Mouse (Mus musculus): ENCODE results near the gene Gm20708. TPM values are rescaled to one million over a fixed set of nuclear protein-coding genes. Genes with fewer than 3 reads are reported as not detected.

Gm20708 gene
- polyA plus RNA-seq, 1 experiment from 2014 or later, result not detected

DNA sequence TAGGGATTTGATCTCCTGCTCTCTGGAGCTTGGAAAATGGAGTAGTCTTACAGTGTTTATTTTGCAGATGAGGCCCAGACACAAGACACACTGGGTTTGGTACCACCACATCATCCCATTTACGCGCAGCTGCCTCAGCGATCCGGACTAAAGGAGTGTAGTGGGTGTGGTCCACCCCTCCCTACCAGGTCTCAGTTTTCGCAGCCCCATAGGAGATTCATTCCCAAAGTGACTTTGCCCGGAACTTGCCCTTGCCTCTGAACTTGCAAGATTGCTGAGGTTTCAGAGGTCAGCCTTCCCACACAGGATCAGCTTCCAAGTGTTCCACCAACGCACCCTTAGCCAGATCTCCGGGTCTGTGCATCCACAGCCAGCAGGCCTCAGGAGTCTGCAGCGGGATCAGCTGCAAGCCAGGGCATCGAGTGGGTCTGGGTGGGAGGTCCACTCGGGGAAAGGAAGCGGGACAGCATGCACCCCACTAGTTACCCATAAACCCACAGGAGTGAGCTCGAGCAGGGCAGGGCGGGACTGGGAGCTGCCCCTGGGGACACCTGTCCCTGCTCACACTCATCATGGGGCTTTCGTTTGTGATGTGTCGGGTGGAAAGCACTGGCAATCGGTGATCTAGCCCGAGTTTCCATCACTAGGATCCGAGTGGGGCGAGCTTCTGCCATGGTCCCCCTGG is 78.8 kb downstream of the Gm20708 start:
- peaks cover 13% of the 10 kb centered on the region for H3K27me3 ChIP-seq (ENCODE audit: control insufficient read depth, insufficient read depth, low read length)

GRCm38 (mm10) chr11:117888853-117889822 is 79.7 kb downstream of the Gm20708 start:
- ATAC-seq (replicated peaks; ENCODE audit: insufficient number of reproducible peaks, low FRiP score, low TSS enrichment, low read depth) (0 out of 2 replicates have a peak, but pooled peaks have one; percentile 19), DNase-seq (ENCODE audit: low spot score) (peak; percentile 69)
- no peaks in the 10 kb centered on the region for H3K36me3 ChIP-seq (replicated peaks; ENCODE audit: control insufficient read depth, insufficient read depth, low read depth, low read length)
- no peaks in the 10 kb centered on the region for H3K9me3 ChIP-seq (replicated peaks; ENCODE audit: control insufficient read depth, low read length)
- H3K4me2 ChIP-seq (ENCODE audit: low read depth, low read length), result peak overlapping the region; percentile 54
- peak overlapping the region; percentile 22 for H3K4me3 ChIP-seq (ENCODE audit: low read depth, low read length)
- peaks cover 13% of the 10 kb centered on the region for H3K27me3 ChIP-seq (ENCODE audit: control insufficient read depth, insufficient read depth, low read length)
- H3K27ac ChIP-seq (replicated peaks; ENCODE audit: low read depth, low read length), result peak overlapping the region; percentile 32; the same call in 1 of the 2 replicates
- H3K9ac ChIP-seq (replicated peaks; ENCODE audit: low read length), result peak overlapping the region; percentile 54
- WGBS, result 4% methylated on average over 32 of the region's 33 CpGs
- peaks cover 25% of the 10 kb centered on the region for H3K4me1 ChIP-seq (ENCODE audit: control insufficient read depth, insufficient read depth, low read length)

More for the DNA sequence above, 78.8 kb downstream of the Gm20708 start:
- Histone ChIP-seq H3K4me3 (ENCODE audit: low read depth, low read length) (peak overlapping the region; percentile 22; the same call in 1 of the 2 replicates), H3K9ac (replicated peaks; ENCODE audit: low read length) (peak overlapping the region; percentile 54), H3K4me1 (ENCODE audit: control insufficient read depth, insufficient read depth, low read length) (peaks cover 25% of the 10 kb centered on the region), H3K36me3 (replicated peaks; ENCODE audit: control insufficient read depth, insufficient read depth, low read depth, low read length) (no peaks in the 10 kb centered on the region), H3K4me2 (ENCODE audit: low read depth, low read length) (peak overlapping the region; percentile 54), H3K9me3 (replicated peaks; ENCODE audit: control insufficient read depth, low read length) (no peaks in the 10 kb centered on the region), H3K27ac (replicated peaks; ENCODE audit: low read depth, low read length) (no peak overlapping the region)
- WGBS, result 9% methylated on average over 20 of the region's 20 CpGs
- 0 out of 2 replicates have a peak, but pooled peaks have one; percentile 24 for ATAC-seq (replicated peaks; ENCODE audit: insufficient number of reproducible peaks, low FRiP score, low TSS enrichment, low read depth)
- no peak for DNase-seq (ENCODE audit: low spot score)

Other genes starting within 250 kb of the Gm20708 start
- gene Tnrc6c, start 155.4 kb upstream of the Gm20708 start, polyA plus RNA-seq (2014; fragmentation: Nextera tagmentation; extraction: Ambion mirVana), result 15.4 and 16.7 TPM in 2 replicates
- gene Tmc8, start 27.6 kb upstream of the Gm20708 start, polyA plus RNA-seq (2014; fragmentation: Nextera tagmentation; extraction: Ambion mirVana), result 0.39 and 0.70 TPM in 2 replicates
- 9.9 and 10.7 TPM in 2 replicates for gene Tmc6, start 27.5 kb upstream of the Gm20708 start, polyA plus RNA-seq (2014; fragmentation: Nextera tagmentation; extraction: Ambion mirVana)
- 0.27 and 0.67 TPM in 2 replicates for gene 6030468B19Rik, start 12.0 kb upstream of the Gm20708 start, polyA plus RNA-seq (2014; fragmentation: Nextera tagmentation; extraction: Ambion mirVana)
- gene Syngr2, start within 50 bp of the Gm20708 start, polyA plus RNA-seq (2014; fragmentation: Nextera tagmentation; extraction: Ambion mirVana), result 30.4 and 32.9 TPM in 2 replicates
- 3.3 and 4.3 TPM in 2 replicates for gene Afmid, start 16.3 kb downstream of the Gm20708 start, polyA plus RNA-seq (2014; fragmentation: Nextera tagmentation; extraction: Ambion mirVana)
- gene Tk1, start 16.4 kb downstream of the Gm20708 start, polyA plus RNA-seq (2014; fragmentation: Nextera tagmentation; extraction: Ambion mirVana), result 127 and 132 TPM in 2 replicates
- 416 and 441 TPM in 2 replicates for gene Birc5, start 39.6 kb downstream of the Gm20708 start, polyA plus RNA-seq (2014; fragmentation: Nextera tagmentation; extraction: Ambion mirVana)
- gene Tmem235, start 51.1 kb downstream of the Gm20708 start, polyA plus RNA-seq (2014; fragmentation: Nextera tagmentation; extraction: Ambion mirVana), result not detected in 2 replicates
- gene Tha1, start 63.8 kb downstream of the Gm20708 start, polyA plus RNA-seq (2014; fragmentation: Nextera tagmentation; extraction: Ambion mirVana), result 1.9 and 2.1 TPM in 2 replicates
- gene Socs3, start 160.4 kb downstream of the Gm20708 start, polyA plus RNA-seq (2014; fragmentation: Nextera tagmentation; extraction: Ambion mirVana), result 8.4 and 9.8 TPM in 2 replicates
- gene Pgs1, start 176.6 kb downstream of the Gm20708 start, polyA plus RNA-seq (2014; fragmentation: Nextera tagmentation; extraction: Ambion mirVana), result 33.7 and 34.7 TPM in 2 replicates